Mouse (Mus musculus) liver, embryonic 13.5 days (tissue): ENCODE data around the gene Slc39a11. TPM values are rescaled to one million over a fixed set of nuclear protein-coding genes. Genes with fewer than 3 reads are reported as not detected.

ENCODE experiments used
- ATAC-seq: fragments of 200-750 bp; cut with Nextera tagmentation; 2 replicates; pipeline ENCODE4 v1.8.0; 2017; ENCODE audit warnings: low read depth, mild to moderate bottlenecking, moderate number of reproducible peaks, moderate library complexity
- DNase-seq: peaks from one replicate; pipeline ENCODE4 v3.0.0; 2022
- H3K27ac ChIP-seq: fragments of 300-500 bp; sonication (generic); 2 replicates; pipeline ENCODE4 v1.5.1; 2015; ENCODE audit warnings: moderate library complexity, mild to moderate bottlenecking, inconsistent platforms
- H3K27me3 ChIP-seq: fragments of 300-500 bp; sonication (generic); 2 replicates; pipeline ENCODE4 v1.6.1; 2015; ENCODE audit warnings: mild to moderate bottlenecking, inconsistent platforms
- H3K36me3 ChIP-seq: fragments of 300-500 bp; sonication (generic); 2 replicates; pipeline ENCODE4 v1.6.1; 2015; ENCODE audit warnings: mild to moderate bottlenecking, inconsistent platforms
- H3K4me1 ChIP-seq: fragments of 300-500 bp; sonication (generic); replicated peaks from 2 replicates; pipeline ENCODE4 v1.6.1; 2015; ENCODE audit warnings: inconsistent platforms
- H3K4me2 ChIP-seq: fragments of 300-500 bp; sonication (generic); 2 replicates; pipeline ENCODE4 v1.6.1; 2015; ENCODE audit warnings: inconsistent platforms, mild to moderate bottlenecking, moderate library complexity
- H3K4me3 ChIP-seq: fragments of 300-500 bp; sonication (generic); replicated peaks from 2 replicates; pipeline ENCODE4 v1.5.1; 2015; ENCODE audit warnings: mild to moderate bottlenecking, inconsistent platforms
- H3K9ac ChIP-seq: fragments of 300-500 bp; sonication (generic); 2 replicates; pipeline ENCODE4 v1.6.1; 2015; ENCODE audit warnings: mild to moderate bottlenecking, inconsistent platforms
- H3K9me3 ChIP-seq: fragments of 300-500 bp; sonication (generic); replicated peaks from 2 replicates; pipeline ENCODE4 v1.6.1; 2016; ENCODE audit warnings: inconsistent platforms
- WGBS: fragments of 180-500 bp; shearing (Covaris S2); methylation state at CpG from one replicate; pipeline ENCODE4 v1.1.7; 2015; ENCODE audit not compliant: insufficient replicate concordance; 5-methylcytosine and 5-hydroxymethylcytosine counted together
- polyA plus RNA-seq: library from polyadenylated mRNA; unstranded; fragments of >200 nt; fragmentation: Nextera tagmentation; extraction: Ambion mirVana; gene quantifications from 2 replicates; pipeline ENCODE4 v1.2.1, GENCODE M21; 2015

Slc39a11 gene
- polyA plus RNA-seq, 1 experiment from 2014 or later: 15.0 TPM

- Histone ChIP-seq H3K27ac (no peak overlapping the region), H3K9me3 (no peaks in the 10 kb centered on the region), H3K27me3 (no peaks in the 10 kb centered on the region), H3K4me1 (no peaks in the 10 kb centered on the region), H3K9ac (no peak overlapping the region), H3K4me2 (no peak overlapping the region), H3K36me3 (no peaks in the 10 kb centered on the region), H3K4me3 (no peak overlapping the region)
- 63% methylated on average over 13 of the region's 13 CpGs for WGBS
- ATAC-seq (no peak), DNase-seq (no peak)
These were observed 437.4 kb downstream of the Slc39a11 start for GRCm38 (mm10) chr11:113212390-113213025.

DNA sequence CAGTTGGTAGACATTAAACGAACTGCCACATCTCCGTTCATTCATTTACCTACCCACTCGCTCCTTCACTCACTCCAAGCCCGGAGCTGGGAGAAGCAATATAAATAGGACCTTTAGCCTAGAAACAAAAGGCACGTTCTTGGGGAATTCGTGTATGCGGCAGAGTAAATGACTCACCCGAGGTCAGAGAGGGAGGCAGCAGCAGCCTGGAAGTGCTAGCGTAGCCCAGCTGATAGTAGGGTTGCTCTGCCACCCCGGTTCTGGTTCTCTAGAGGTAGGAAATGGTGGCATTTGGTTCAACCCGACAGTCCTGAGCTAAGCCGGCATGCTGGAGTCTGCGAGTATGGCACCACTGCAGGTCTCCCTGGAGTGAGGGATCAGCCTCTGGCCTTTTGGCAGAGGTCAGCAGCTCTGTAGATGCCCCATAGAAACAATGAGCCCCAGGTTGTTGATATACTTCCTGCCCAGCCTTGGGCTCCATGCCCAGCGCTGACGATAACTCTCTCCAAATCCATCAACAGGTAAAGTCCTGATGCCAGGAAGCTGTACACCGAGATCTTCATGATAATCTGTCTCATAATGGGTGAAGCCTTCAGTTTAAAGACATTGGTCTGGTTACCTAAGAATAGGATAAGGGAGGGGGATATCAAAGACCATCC lies 440.5 kb downstream of the Slc39a11 start:
- Histone ChIP-seq H3K4me2 (no peak overlapping the region), H3K27me3 (no peaks in the 10 kb centered on the region), H3K9me3 (no peaks in the 10 kb centered on the region), H3K4me3 (no peak overlapping the region), H3K9ac (no peak overlapping the region), H3K36me3 (no peaks in the 10 kb centered on the region), H3K27ac (no peak overlapping the region), H3K4me1 (no peaks in the 10 kb centered on the region)
- ATAC-seq (no peak), DNase-seq (no peak)
- 60% methylated on average over 16 of the region's 16 CpGs for whole genome bisulfite sequencing

DNA sequence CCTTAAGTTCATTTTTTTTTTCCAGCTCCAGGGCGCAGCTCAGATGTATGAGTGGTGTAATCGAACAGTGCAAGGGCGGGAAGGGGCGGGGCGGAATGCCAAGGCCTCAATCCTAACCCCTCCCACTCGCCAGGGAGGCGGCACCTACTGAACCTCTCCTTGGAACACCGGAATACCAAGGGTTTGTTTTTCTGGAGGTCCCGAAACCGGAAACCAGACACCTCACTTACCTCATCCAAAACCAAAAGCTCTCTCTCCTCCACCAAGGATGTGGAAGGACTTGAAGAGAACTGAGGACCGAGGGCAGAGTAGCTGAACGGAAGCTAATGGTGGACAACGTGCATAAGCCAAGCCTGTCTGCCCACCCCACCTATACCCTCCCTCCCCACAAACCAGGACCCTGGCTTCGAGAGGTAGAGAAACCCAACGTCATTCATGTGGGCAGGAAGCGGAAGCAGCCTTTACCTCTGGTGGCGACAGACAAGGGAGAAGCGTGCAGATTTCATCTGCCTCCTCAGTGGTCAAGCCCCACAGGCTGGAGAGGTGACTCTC lies 441.3 kb downstream of the Slc39a11 start:
- Histone ChIP-seq H3K27ac (no peak overlapping the region), H3K9me3 (no peaks in the 10 kb centered on the region), H3K36me3 (no peaks in the 10 kb centered on the region), H3K27me3 (no peaks in the 10 kb centered on the region), H3K4me2 (no peak overlapping the region), H3K9ac (no peak overlapping the region), H3K4me3 (no peak overlapping the region), H3K4me1 (no peaks in the 10 kb centered on the region)
- ATAC-seq: no peak
- DNase-seq: no peak
- WGBS: 46% methylated on average over 18 of the region's 18 CpGs

GRCm38 (mm10) chr11:113207966-113208365 lies 441.9 kb downstream of the Slc39a11 start:
- no peaks in the 10 kb centered on the region for H3K4me1 ChIP-seq
- WGBS: 68% methylated on average over 12 of the region's 14 CpGs

DNA sequence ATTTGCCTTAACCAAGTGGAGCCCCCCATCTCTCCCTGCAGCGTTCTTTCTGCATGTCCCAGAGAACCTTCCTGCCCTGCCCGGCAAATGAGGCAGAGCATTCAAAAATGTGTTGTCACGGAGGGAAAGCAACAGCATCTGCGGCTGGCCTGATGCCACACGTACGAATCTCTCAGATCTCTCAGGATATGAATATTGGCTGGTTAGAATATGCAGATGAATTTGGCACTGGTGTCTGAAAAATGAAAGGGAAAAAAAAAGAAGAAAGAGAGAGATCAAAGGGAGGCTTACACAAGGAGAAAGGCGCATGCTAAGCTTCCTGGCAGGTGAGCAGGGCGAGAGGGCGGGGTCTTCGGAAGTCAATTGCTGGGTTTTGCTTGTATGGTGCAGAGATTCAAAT lies 443.8 kb downstream of the Slc39a11 start:
- H3K36me3 ChIP-seq: no peaks in the 10 kb centered on the region
- 63% methylated on average over 10 of the region's 10 CpGs for WGBS
- no peak overlapping the region for H3K27ac ChIP-seq
- no peak overlapping the region for H3K4me3 ChIP-seq
- H3K9me3 ChIP-seq: no peaks in the 10 kb centered on the region
- DNase-seq: no peak
- H3K4me2 ChIP-seq: no peak overlapping the region
- ATAC-seq: no peak
- no peak overlapping the region for H3K9ac ChIP-seq
- peaks cover 2% of the 10 kb centered on the region; the same call in 1 of the 2 replicates for H3K4me1 ChIP-seq
- peaks cover 14% of the 10 kb centered on the region for H3K27me3 ChIP-seq

More at GRCm38 (mm10) chr11:113207966-113208365, 441.9 kb downstream of the Slc39a11 start:
- Histone ChIP-seq H3K27ac (no peak overlapping the region), H3K36me3 (no peaks in the 10 kb centered on the region), H3K9me3 (no peaks in the 10 kb centered on the region), H3K27me3 (no peaks in the 10 kb centered on the region), H3K4me2 (no peak overlapping the region), H3K4me3 (no peak overlapping the region), H3K9ac (no peak overlapping the region)
- ATAC-seq (no peak), DNase-seq (no peak)

GRCm38 (mm10) chr11:113203008-113203407 lies 446.9 kb downstream of the Slc39a11 start:
- Histone ChIP-seq H3K9me3 (no peaks in the 10 kb centered on the region), H3K4me3 (no peak overlapping the region), H3K27me3 (peaks cover 37% of the 10 kb centered on the region), H3K4me2 (no peak overlapping the region), H3K27ac (no peak overlapping the region), H3K36me3 (no peaks in the 10 kb centered on the region), H3K4me1 (peaks cover 8% of the 10 kb centered on the region), H3K9ac (no peak overlapping the region)
- DNase-seq: no peak
- 52% methylated on average over 7 of the region's 7 CpGs for WGBS
- no peak for ATAC-seq

DNA sequence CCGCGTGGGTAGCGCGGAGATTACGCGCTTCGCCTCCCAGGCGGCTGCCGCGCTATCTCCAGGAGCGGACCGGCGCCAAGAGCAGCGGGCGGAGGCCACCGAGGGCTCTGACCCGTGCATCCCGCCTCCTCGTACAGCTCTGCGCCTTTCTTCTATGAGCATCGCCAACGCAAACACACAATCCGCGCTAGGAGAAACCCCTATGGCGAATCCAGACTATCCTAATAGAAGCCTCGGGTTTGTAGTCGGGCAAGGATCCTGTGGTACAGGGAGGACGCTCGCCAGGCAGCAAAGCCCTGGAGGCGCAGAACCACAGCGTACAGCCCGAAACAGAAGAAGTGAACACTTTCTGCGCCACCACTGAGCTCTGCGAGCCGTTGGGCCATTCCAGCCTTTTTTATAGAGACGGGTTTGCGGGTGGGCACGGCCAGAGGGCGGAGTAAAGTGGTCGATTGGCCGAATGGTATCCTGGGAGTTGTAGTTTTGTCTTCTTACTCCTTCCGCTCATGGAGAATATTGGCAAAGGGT lies 448.3 kb downstream of the Slc39a11 start:
- no peak for DNase-seq
- ATAC-seq: peak; percentile 68
- Histone ChIP-seq H3K4me2 (peak overlapping the region; percentile 69), H3K27ac (no peak overlapping the region), H3K9me3 (no peaks in the 10 kb centered on the region), H3K36me3 (no peaks in the 10 kb centered on the region), H3K4me1 (peaks cover 8% of the 10 kb centered on the region), H3K9ac (peak overlapping the region; percentile 43; the same call in 1 of the 2 replicates), H3K4me3 (peak overlapping the region; percentile 54), H3K27me3 (peaks cover 37% of the 10 kb centered on the region)
- WGBS: under 1% methylated on average over 42 of the region's 42 CpGs

GRCm38 (mm10) chr11:113200901-113201300 lies 449.0 kb downstream of the Slc39a11 start:
- Histone ChIP-seq H3K27me3 (peaks cover 37% of the 10 kb centered on the region), H3K4me2 (peak overlapping the region; percentile 69), H3K27ac (no peak overlapping the region), H3K9me3 (no peaks in the 10 kb centered on the region), H3K36me3 (no peaks in the 10 kb centered on the region), H3K4me1 (peaks cover 8% of the 10 kb centered on the region), H3K4me3 (peak overlapping the region; percentile 54), H3K9ac (peak overlapping the region; percentile 43; the same call in 1 of the 2 replicates)
- DNase-seq (no peak), ATAC-seq (no peak)
- 18% methylated on average over 15 of the region's 15 CpGs for WGBS

GRCm38 (mm10) chr11:113198586-113198985 lies 451.3 kb downstream of the Slc39a11 start:
- Histone ChIP-seq H3K9ac (no peak overlapping the region), H3K4me2 (no peak overlapping the region), H3K9me3 (no peaks in the 10 kb centered on the region), H3K4me3 (no peak overlapping the region), H3K36me3 (no peaks in the 10 kb centered on the region), H3K27me3 (peaks cover 37% of the 10 kb centered on the region), H3K4me1 (peaks cover 8% of the 10 kb centered on the region), H3K27ac (no peak overlapping the region)
- ATAC-seq (no peak), DNase-seq (no peak)
- WGBS: 56% methylated on average over 15 of the region's 15 CpGs

DNA sequence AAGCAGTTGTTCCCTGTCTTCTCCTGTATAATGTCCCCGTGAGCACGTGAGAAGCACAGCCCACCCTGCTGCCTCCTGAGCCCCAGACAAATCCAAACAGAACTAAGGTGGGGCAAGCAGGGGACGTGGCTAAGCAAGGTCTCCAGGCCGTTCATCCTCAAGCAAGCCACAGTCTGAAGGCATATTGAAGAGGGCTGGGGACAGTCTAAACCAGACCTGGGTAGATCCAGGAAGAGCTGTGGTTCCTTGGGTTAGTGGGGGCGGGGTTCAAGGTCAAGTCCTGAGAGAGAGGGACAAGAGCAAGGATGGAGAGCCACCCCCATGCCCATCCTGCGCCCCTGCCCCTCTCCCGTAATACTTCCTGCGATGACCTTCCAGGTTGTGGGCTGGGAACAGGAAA lies 452.3 kb downstream of the Slc39a11 start:
- Histone ChIP-seq H3K4me2 (no peak overlapping the region), H3K27me3 (peaks cover 37% of the 10 kb centered on the region), H3K9ac (no peak overlapping the region), H3K9me3 (no peaks in the 10 kb centered on the region), H3K27ac (no peak overlapping the region), H3K4me1 (peaks cover 8% of the 10 kb centered on the region), H3K36me3 (no peaks in the 10 kb centered on the region), H3K4me3 (no peak overlapping the region)
- ATAC-seq (no peak), DNase-seq (no peak)
- 43% methylated on average over 8 of the region's 8 CpGs for WGBS

DNA sequence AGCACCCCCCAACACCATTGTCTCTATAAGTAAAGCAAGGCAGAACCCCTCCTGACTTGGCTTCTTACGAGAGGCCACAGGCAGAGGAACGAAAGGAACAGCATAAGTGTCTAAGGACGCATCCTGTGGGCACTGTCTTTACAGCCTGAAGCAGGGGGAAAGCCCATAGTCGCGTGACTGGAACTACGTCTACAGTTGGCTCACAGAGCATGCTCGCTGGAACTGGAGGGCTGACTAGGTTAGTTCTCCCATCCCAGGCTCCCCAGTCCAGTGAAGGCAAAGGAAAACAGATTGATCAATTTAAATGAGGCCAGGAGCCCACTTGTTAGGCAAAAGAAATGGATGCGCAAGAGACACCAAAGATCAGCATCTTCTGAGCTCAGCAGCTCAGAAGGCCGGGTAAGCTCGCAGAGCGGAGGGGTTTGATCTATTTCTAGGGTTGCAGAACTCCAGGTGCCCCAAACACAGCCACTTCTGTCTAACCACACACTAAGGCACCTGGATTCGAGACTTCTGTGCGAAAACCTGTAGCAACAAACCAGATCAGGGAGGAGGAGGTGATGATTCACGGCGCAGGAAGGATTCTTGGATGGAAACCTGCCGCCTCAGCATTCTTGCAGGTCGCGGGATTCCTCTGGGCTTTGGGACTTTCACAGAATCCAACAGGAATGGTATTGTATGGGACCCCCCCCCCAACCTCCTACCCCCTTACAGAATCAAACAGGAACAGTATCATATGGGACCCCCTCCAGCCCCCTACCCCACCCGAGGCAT lies 453.5 kb downstream of the Slc39a11 start:
- H3K4me1 ChIP-seq: peaks cover 8% of the 10 kb centered on the region
- H3K9me3 ChIP-seq: no peaks in the 10 kb centered on the region
- H3K4me2 ChIP-seq: no peak overlapping the region
- peaks cover 30% of the 10 kb centered on the region for H3K27me3 ChIP-seq
- 75% methylated on average over 19 of the region's 19 CpGs for WGBS
- H3K4me3 ChIP-seq: no peak overlapping the region
- no peaks in the 10 kb centered on the region for H3K36me3 ChIP-seq
- H3K9ac ChIP-seq: no peak overlapping the region
- DNase-seq: no peak
- no peak overlapping the region for H3K27ac ChIP-seq
- no peak for ATAC-seq
